Mouse (Mus musculus): ENCODE measurements around the gene Hipk2.

Hipk2 gene

DNA sequence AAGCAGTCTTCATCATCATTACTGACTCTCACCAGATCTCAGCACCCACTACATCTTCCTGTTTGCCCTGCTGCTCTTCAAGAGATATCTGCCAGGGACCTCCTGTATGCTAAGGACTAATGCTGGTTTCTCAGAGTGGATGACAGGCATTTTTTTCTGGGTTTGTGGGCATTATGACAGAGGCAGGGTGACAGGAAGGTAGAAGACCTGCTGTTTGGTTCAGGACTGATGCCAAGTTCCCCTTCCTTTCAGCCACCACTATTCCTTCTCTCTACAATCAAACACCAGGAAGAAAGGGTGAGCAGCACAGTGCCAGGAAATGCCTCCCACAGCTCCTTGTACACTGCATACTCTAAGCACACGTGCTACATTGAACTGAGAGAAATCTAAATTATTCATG, 90.2 kb downstream of the Hipk2 start:
- peak; percentile 45 for DNase-seq

- no peak for DNase-seq
These were observed 96.6 kb downstream of the Hipk2 start for GRCm38 (mm10) chr6:38779411-38779810.

- no peak for DNase-seq
These were observed 97.1 kb downstream of the Hipk2 start for GRCm38 (mm10) chr6:38778887-38779286.

GRCm38 (mm10) chr6:38776000-38776584, 99.9 kb downstream of the Hipk2 start:
- DNase-seq, result no peak

GRCm38 (mm10) chr6:38772836-38773518, 103.0 kb downstream of the Hipk2 start:
- no peak for DNase-seq

GRCm38 (mm10) chr6:38771061-38771667, 104.8 kb downstream of the Hipk2 start:
- no peak for DNase-seq

- DNase-seq, result no peak
These were observed 106.3 kb downstream of the Hipk2 start for GRCm38 (mm10) chr6:38769627-38770026.

GRCm38 (mm10) chr6:38762588-38763265, 113.2 kb downstream of the Hipk2 start:
- no peak for DNase-seq

GRCm38 (mm10) chr6:38762006-38762405, 114.0 kb downstream of the Hipk2 start:
- no peak for DNase-seq

GRCm38 (mm10) chr6:38760911-38761706, 114.9 kb downstream of the Hipk2 start:
- DNase-seq, result no peak

- no peak for DNase-seq
These were observed 115.9 kb downstream of the Hipk2 start for GRCm38 (mm10) chr6:38759922-38760620.

GRCm38 (mm10) chr6:38759186-38759585, 116.8 kb downstream of the Hipk2 start:
- no peak for DNase-seq

DNA sequence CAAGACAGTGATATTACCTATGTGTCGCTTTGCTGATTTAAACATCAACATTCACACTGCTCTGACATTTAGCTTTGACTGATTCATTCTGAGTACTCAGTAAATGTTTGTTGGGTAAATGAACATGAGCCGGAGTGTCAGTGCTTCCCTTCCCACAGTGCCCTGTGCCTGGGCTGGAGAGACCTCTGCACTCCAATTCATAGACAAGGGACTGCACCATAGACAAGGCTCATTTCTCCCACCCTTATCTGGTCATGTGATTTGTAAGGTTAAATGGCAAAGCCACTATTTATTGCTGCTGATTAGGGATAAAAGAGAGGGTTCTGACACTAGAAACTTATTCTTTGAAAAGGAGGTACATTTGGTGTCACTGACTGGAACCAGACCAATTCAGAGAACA, 118.4 kb downstream of the Hipk2 start:
- no peak for DNase-seq

GRCm38 (mm10) chr6:38756968-38757367, 119.0 kb downstream of the Hipk2 start:
- no peak for DNase-seq

DNA sequence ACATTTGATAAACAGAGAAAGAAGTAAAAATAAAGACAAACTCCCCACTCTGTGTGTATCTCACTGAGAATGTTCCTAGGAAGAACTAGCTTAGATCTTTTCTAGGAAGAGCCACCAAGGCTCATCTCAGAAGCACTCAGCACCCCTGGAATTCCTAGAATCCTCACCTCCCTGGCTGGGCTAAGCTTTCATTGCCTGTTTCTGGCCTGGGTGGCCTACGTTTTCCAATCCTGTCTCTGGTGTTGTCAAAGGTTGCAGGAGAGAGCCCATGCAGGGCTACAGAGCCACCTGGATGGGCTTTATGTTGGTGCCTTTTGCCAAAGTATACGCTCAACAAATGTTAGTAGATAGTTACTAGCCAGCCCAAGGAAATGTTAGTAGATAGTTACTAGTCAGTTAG, 120.0 kb downstream of the Hipk2 start:
- DNase-seq, result no peak

GRCm38 (mm10) chr6:38755188-38755587, 120.8 kb downstream of the Hipk2 start:
- DNase-seq, result no peak

- no peak for DNase-seq
These were observed 122.2 kb downstream of the Hipk2 start for GRCm38 (mm10) chr6:38753729-38754128.

DNA sequence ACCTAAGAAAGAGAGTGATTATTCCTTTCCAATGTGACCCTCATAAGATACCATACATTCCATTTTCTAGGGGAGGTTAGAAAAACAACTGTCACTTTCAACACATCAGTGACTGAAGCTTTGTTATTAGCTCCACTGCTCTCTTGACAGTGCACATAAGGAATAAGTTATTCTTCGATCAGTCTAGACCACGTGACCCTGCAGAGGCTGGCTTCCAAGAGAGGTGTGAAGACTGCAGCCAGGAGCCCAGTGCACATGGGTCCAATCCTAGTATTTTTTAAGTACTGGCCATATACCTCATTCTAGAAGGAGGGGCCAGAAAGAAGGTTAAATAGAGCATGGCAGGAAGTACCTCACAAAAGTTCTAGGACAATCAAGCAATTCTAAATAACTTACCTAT, 122.9 kb downstream of the Hipk2 start:
- DNase-seq, result no peak

DNA sequence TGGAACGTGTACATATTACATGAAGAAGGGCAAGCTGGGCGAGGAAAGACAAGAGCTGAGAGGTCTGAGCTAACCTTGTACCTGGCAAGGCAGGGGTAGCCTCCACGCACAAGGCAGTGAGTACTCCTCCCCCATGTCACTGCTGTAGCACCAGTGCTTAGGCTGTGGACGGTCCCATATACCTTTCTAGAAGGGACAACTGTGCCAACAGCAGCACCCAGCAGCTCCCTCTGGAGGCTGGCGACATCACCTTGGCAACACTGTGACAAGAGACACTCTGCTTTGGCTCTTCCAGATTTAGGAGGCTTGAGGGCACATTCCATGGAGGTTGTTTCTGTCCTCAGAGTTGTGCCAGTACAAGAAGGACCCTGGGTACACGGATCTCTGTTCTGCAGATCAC, 123.5 kb downstream of the Hipk2 start:
- no peak for DNase-seq

DNA sequence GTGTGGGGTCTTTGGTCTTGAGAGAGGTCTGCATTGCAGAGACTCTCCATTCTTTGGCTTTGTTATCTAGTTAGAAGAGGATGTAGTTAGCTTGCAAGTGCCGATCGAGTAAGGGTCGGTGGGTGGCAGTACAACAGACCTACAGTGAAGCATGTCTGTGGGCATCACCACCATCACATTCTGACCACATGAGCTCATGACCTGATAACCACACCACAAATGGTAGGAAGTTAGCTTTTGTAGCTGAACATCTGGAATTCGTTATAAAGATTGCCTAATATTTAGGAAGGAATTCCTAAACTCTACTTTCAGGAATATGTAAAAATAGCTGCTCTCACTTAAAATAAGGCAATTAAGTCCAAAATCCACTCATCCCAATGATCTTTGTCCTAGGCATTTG, 127.9 kb downstream of the Hipk2 start:
- no peak for DNase-seq

DNA sequence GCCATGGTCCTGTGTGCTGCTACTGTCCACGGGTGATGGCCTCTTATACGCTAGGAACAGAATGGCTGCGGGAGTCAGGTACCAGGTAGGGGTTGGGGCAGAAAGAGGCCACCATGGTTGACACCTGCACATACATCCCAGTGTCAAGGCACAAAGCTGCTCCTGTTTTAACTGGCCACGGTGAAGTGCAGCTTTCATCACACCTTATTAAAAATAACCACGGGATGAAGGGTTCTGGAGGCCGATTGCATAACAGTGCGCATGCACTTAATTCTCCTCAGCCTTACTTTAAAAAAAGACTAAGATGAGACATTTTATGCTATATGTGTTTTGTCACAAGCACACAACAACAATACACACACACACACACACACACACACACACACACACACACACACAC, 132.6 kb downstream of the Hipk2 start:
- DNase-seq, result no peak

GRCm38 (mm10) chr6:38742441-38742840, 133.5 kb downstream of the Hipk2 start:
- no peak for DNase-seq
